Mouse (Mus musculus): ENCODE results near the gene Pam.

Pam gene

GRCm38 (mm10) chr1:98095246-98095990 lies at the start of gene Pam:
Gene Pam, minus strand, starts transcription at chr1:98095646.
- peak; percentile 39 to 55 for DNase-seq

- DNase-seq, result no peak
Observed at GRCm38 (mm10) chr1:98144845-98145244, 49.4 kb upstream of the Pam start.

- DNase-seq, result no peak
Observed at GRCm38 (mm10) chr1:98131244-98131643, 35.8 kb upstream of the Pam start.

GRCm38 (mm10) chr1:98129561-98130347 lies 34.3 kb upstream of the Pam start:
- DNase-seq, result no peak

GRCm38 (mm10) chr1:98129111-98129510 lies 33.7 kb upstream of the Pam start:
- DNase-seq, result no peak

GRCm38 (mm10) chr1:98128338-98129096 lies 33.1 kb upstream of the Pam start:
- no peak for DNase-seq

GRCm38 (mm10) chr1:98126268-98126667 lies 30.8 kb upstream of the Pam start:
- no peak for DNase-seq

- DNase-seq, result no peak
Observed at GRCm38 (mm10) chr1:98124727-98125126, 29.3 kb upstream of the Pam start.

- no peak for DNase-seq
Observed at GRCm38 (mm10) chr1:98119595-98119994, 24.1 kb upstream of the Pam start.

GRCm38 (mm10) chr1:98107599-98107998 lies 12.2 kb upstream of the Pam start:
- no peak for DNase-seq

- no peak for DNase-seq
Observed at GRCm38 (mm10) chr1:98099441-98099840, 4.0 kb upstream of the Pam start.

- no peak for DNase-seq
Observed at GRCm38 (mm10) chr1:98097957-98098729, 2.7 kb upstream of the Pam start.

GRCm38 (mm10) chr1:98096396-98096935 lies 1.0 kb upstream of the Pam start:
- DNase-seq, result no peak

GRCm38 (mm10) chr1:98095991-98096330 lies 515 bp upstream of the Pam start:
- DNase-seq, result no peak

- DNase-seq, result no peak
Observed at GRCm38 (mm10) chr1:98094811-98095245, 618 bp downstream of the Pam start.

- no peak for DNase-seq
Observed at GRCm38 (mm10) chr1:98089336-98089975, 6.0 kb downstream of the Pam start.

GRCm38 (mm10) chr1:98086456-98086855 lies 9.0 kb downstream of the Pam start:
- no peak for DNase-seq

GRCm38 (mm10) chr1:98084596-98085274 lies 10.7 kb downstream of the Pam start:
- no peak for DNase-seq

- DNase-seq, result no peak
Observed at GRCm38 (mm10) chr1:98083508-98083907, 11.9 kb downstream of the Pam start.

- DNase-seq, result no peak
Observed at GRCm38 (mm10) chr1:98082988-98083387, 12.5 kb downstream of the Pam start.

- no peak for DNase-seq
Observed at GRCm38 (mm10) chr1:98080431-98080830, 15.0 kb downstream of the Pam start.

All from spleen, adult 18-20 months (tissue).